Mouse (Mus musculus): Measurements from ENCODE around the gene Spata5.

GRCm38 (mm10) chr3:37468170-37468569 lies 48.5 kb downstream of the Spata5 start:
- TF ChIP-seq POLR2A (IDR thresholded peaks at IDR 0.05; ENCODE audit: insufficient read depth, low read depth, low read length) (no peak), EP300 (IDR thresholded peaks at IDR 0.05; ENCODE audit: insufficient read depth, low read depth, low read length) (no peak), CTCF (IDR thresholded peaks at IDR 0.05) (peak; percentile 77)
